In genomic region chr15:37099927-37100766, GRCm38 (mm10) we compare ENCODE assay signal across 9 mouse cellular contexts.
DNase-seq lines count a peak whose midpoint lies in the region; ATAC-seq and TF ChIP-seq lines count a peak whose summit lies in the region.
"Had no signal": no experiment of that assay in that cellular context is flagged by ENCODE, and none has a peak within 500 bp of the region (broad histone marks: within the 10 kb centered on the region; RNA-seq: fewer than 3 reads in every experiment).

No protein-coding gene starts in this region.

- no peak for TF ChIP-seq POLR2A in thymus, adult 2 months (IDR thresholded peaks at IDR 0.05; ENCODE audit: control insufficient read depth, extremely low read depth, insufficient read depth, low read length, poor library complexity)

- ATAC-seq in heart, embryonic 12.5 days (ENCODE audit: insufficient number of reproducible peaks, low FRiP score): peak; percentile 72
- peak; percentile 76; the same call in 1 of the 2 replicates for ATAC-seq in kidney, embryonic 16.5 days (ENCODE audit: low FRiP score, low TSS enrichment)
- ATAC-seq in liver, embryonic 14.5 days (ENCODE audit: insufficient read depth): peak; percentile 96
- 0 out of 2 replicates have a peak, but pooled peaks have one; percentile 55 for ATAC-seq in neural tube, embryonic 11.5 days (ENCODE audit: insufficient read depth, low FRiP score, low TSS enrichment)

- no peak overlapping the region for H3K9ac ChIP-seq in heart, embryonic 12.5 days
- H3K9ac ChIP-seq in kidney, embryonic 16.5 days (replicated peaks; ENCODE audit: low read length): no peak overlapping the region
- H3K9ac ChIP-seq in liver, embryonic 14.5 days (replicated peaks): no peak overlapping the region; the same call in 1 of the 2 replicates
- no peak overlapping the region for H3K9ac ChIP-seq in neural tube, embryonic 11.5 days (ENCODE audit: low read length)

- H3K27me3 ChIP-seq in heart, embryonic 12.5 days (replicated peaks): no peaks in the 10 kb centered on the region
- no peaks in the 10 kb centered on the region for H3K27me3 ChIP-seq in kidney, embryonic 16.5 days (ENCODE audit: insufficient read depth, low read length)
- no peaks in the 10 kb centered on the region for H3K27me3 ChIP-seq in liver, embryonic 14.5 days (ENCODE audit: control insufficient read depth, insufficient read depth, low read length)
- H3K27me3 ChIP-seq in neural tube, embryonic 11.5 days (ENCODE audit: control insufficient read depth, insufficient read depth, low read length): no peaks in the 10 kb centered on the region
- H3K27me3 ChIP-seq in thymus, adult 2 months (ENCODE audit: control insufficient read depth, insufficient read depth, low read length): no peaks in the 10 kb centered on the region

- H3K9me3 ChIP-seq in heart, embryonic 12.5 days (replicated peaks): no peaks in the 10 kb centered on the region
- no peaks in the 10 kb centered on the region for H3K9me3 ChIP-seq in kidney, embryonic 16.5 days (ENCODE audit: low read length)
- no peaks in the 10 kb centered on the region for H3K9me3 ChIP-seq in liver, embryonic 14.5 days (ENCODE audit: control insufficient read depth, low read length)
- no peaks in the 10 kb centered on the region for H3K9me3 ChIP-seq in neural tube, embryonic 11.5 days (ENCODE audit: control insufficient read depth, low read length)

- H3K4me1 ChIP-seq in heart, embryonic 12.5 days (replicated peaks): peaks cover 5% of the 10 kb centered on the region
- peaks cover 3% of the 10 kb centered on the region; the same call in 1 of the 2 replicates for H3K4me1 ChIP-seq in kidney, embryonic 16.5 days (ENCODE audit: insufficient read depth, low read length)
- peaks cover 3 to 20% of the 10 kb centered on the region in 2 experiments; a peak in 3 of 4 replicates for H3K4me1 ChIP-seq in liver, embryonic 14.5 days (replicated peaks; ENCODE audit: control insufficient read depth in 2 of 2, insufficient read depth in 2 of 2, low read length in 1 of 2)
- no peaks in the 10 kb centered on the region for H3K4me1 ChIP-seq in neural tube, embryonic 11.5 days (ENCODE audit: control insufficient read depth, insufficient read depth, low read length)
- H3K4me1 ChIP-seq in thymus, adult 2 months (replicated peaks; ENCODE audit: control insufficient read depth, insufficient read depth, low read length): no peaks in the 10 kb centered on the region

- H3K4me2 ChIP-seq in heart, embryonic 12.5 days: peak overlapping the region; percentile 67
- H3K4me2 ChIP-seq in kidney, embryonic 16.5 days (replicated peaks; ENCODE audit: low read depth, low read length): peak overlapping the region; percentile 48
- peak overlapping the region; percentile 55 for H3K4me2 ChIP-seq in liver, embryonic 14.5 days (ENCODE audit: low read depth)
- peak overlapping the region; percentile 25 for H3K4me2 ChIP-seq in neural tube, embryonic 11.5 days (ENCODE audit: low read depth)

- peak; percentile 87 for TF ChIP-seq CTCF in liver, embryonic 14.5 days (IDR thresholded peaks at IDR 0.05; ENCODE audit: low read depth)
- no peak for TF ChIP-seq CTCF in thymus, adult 2 months (IDR thresholded peaks at IDR 0.05; ENCODE audit: borderline replicate concordance, control insufficient read depth, extremely low read depth, insufficient read depth, low read length, poor library complexity)

- peak overlapping the region; percentile 43 for H3K4me3 ChIP-seq in heart, embryonic 12.5 days
- H3K4me3 ChIP-seq in kidney, embryonic 16.5 days (ENCODE audit: low read length): peak overlapping the region; percentile 30
- peak overlapping the region; percentile 34 to 48 for H3K4me3 ChIP-seq in liver, embryonic 14.5 days (ENCODE audit: insufficient read depth in 1 of 2, low read depth in 2 of 2, low read length in 2 of 2)
- no peak overlapping the region for H3K4me3 ChIP-seq in neural tube, embryonic 11.5 days (ENCODE audit: low read depth, low read length)
- H3K4me3 ChIP-seq in thymus, adult 2 months (ENCODE audit: control insufficient read depth, insufficient read depth, low read length): no peak overlapping the region

- peak; percentile 74 for DNase-seq in A20 (ENCODE audit: low read depth, low spot score)
- peak; percentile 62 for DNase-seq in T-cell, adult 2 months (ENCODE audit: low spot score)
- DNase-seq in embryo, embryonic 10 days (ENCODE audit: low spot score): peak; percentile 77
- DNase-seq in liver, embryonic 14.5 days (ENCODE audit: low read depth in 3 of 3, low spot score in 3 of 3): peak; percentile 60 to 79 (median 61)
- DNase-seq in neural tube, embryonic 11.5 days (ENCODE audit: low spot score): peak; percentile 44
- peak; percentile 63 for DNase-seq in thymus, adult 2 months

- WGBS in heart, embryonic 12.5 days: 32% methylated on average over 17 of the region's 17 CpGs
- WGBS in kidney, embryonic 16.5 days: 44% methylated on average over 17 of the region's 17 CpGs
- 22% methylated on average over 17 of the region's 17 CpGs for WGBS in liver, embryonic 14.5 days (ENCODE audit: insufficient replicate concordance)
- 41% methylated on average over 17 of the region's 17 CpGs for WGBS in neural tube, embryonic 11.5 days
- WGBS in thymus, adult 2 months: 42% methylated on average over 17 of the region's 17 CpGs

- H3K36me3 ChIP-seq in heart, embryonic 12.5 days: no peaks in the 10 kb centered on the region
- H3K36me3 ChIP-seq in kidney, embryonic 16.5 days (ENCODE audit: insufficient read depth, low read length): no peaks in the 10 kb centered on the region
- no peaks in the 10 kb centered on the region for H3K36me3 ChIP-seq in liver, embryonic 14.5 days (replicated peaks; ENCODE audit: control insufficient read depth, insufficient read depth, low read depth)
- no peaks in the 10 kb centered on the region for H3K36me3 ChIP-seq in neural tube, embryonic 11.5 days (ENCODE audit: control insufficient read depth, insufficient read depth, low read length)
- no peaks in the 10 kb centered on the region for H3K36me3 ChIP-seq in thymus, adult 2 months (ENCODE audit: control insufficient read depth, insufficient read depth, low read length)

- no peak overlapping the region for H3K27ac ChIP-seq in heart, embryonic 12.5 days (ENCODE audit: poor library complexity, severe bottlenecking)
- H3K27ac ChIP-seq in kidney, embryonic 16.5 days (ENCODE audit: low read length): no peak overlapping the region
- no peak overlapping the region for H3K27ac ChIP-seq in liver, embryonic 14.5 days
- H3K27ac ChIP-seq in neural tube, embryonic 11.5 days (ENCODE audit: low read depth, low read length): no peak overlapping the region
- H3K27ac ChIP-seq in thymus, adult 2 months (ENCODE audit: control insufficient read depth, insufficient read depth, low read length): no peak overlapping the region
- H3K27ac ChIP-seq: macrophage had no signal

- TF ChIP-seq EP300 in liver, embryonic 14.5 days (IDR thresholded peaks at IDR 0.05; ENCODE audit: low read depth): peak; percentile 64; the same call in 1 of the 2 replicates

Comparison
In these comparisons a context has a peak if more than half of its experiments do, and no peak if none do; other contexts are left out.
1. H3K4me3 ChIP-seq: peak in heart, embryonic 12.5 days (single experiment), kidney, embryonic 16.5 days (single experiment) and liver, embryonic 14.5 days (2 of 2); none in neural tube, embryonic 11.5 days (single experiment) and thymus, adult 2 months (single experiment).
2. Peak in every context shown above with its lines, with median percentiles within 50 percentile points of each other: DNase-seq, ATAC-seq and H3K4me2 ChIP-seq.